Mouse (Mus musculus): Measurements from ENCODE around the gene Itfg1. TPM values are rescaled to one million over a fixed set of nuclear protein-coding genes. Genes with fewer than 3 reads are reported as not detected.
"Not testable (repeated sequence)": the region's sequence is repeated elsewhere in the genome, so short reads cannot be mapped to it uniquely, and the experiment has no call there.

Gene Itfg1
- polyA plus RNA-seq, 2 experiments, result 38.8 to 77.0 TPM

GRCm38 (mm10) chr8:85862381-85862780 lies 21.7 kb upstream of the Itfg1 start:
- ATAC-seq (ENCODE audit: low FRiP score, low read depth), result no peak
- no peak for DNase-seq (ENCODE audit: low spot score)
- WGBS, result 84% methylated on average over 1 of the region's 1 CpGs

GRCm38 (mm10) chr8:85860612-85861011 lies 19.9 kb upstream of the Itfg1 start:
- H3K4me1 ChIP-seq (ENCODE audit: control insufficient read depth, insufficient read depth, low read length), result no peaks in the 10 kb centered on the region
- H3K27me3 ChIP-seq (ENCODE audit: control insufficient read depth, insufficient read depth, low read length), result no peaks in the 10 kb centered on the region
- no peak overlapping the region for H3K9ac ChIP-seq (ENCODE audit: low read depth, low read length, severe bottlenecking)
- H3K36me3 ChIP-seq (ENCODE audit: control insufficient read depth, insufficient read depth, low read length), result no peaks in the 10 kb centered on the region
- no peak overlapping the region for H3K4me2 ChIP-seq (replicated peaks; ENCODE audit: low read depth, low read length, severe bottlenecking)
- H3K27ac ChIP-seq (replicated peaks; ENCODE audit: low read depth, low read length), result no peak overlapping the region
- no peaks in the 10 kb centered on the region for H3K9me3 ChIP-seq (ENCODE audit: control insufficient read depth, low read length)
- no peak for DNase-seq (ENCODE audit: low spot score)
- TF ChIP-seq POLR2A (IDR thresholded peaks at IDR 0.05; ENCODE audit: borderline replicate concordance, extremely low read depth, insufficient read depth, insufficient read length), result no peak
- no peak for ATAC-seq (ENCODE audit: low FRiP score, low read depth)
- no peak overlapping the region for H3K4me3 ChIP-seq (replicated peaks; ENCODE audit: low read length)
- WGBS, result 63% methylated on average over 5 of the region's 5 CpGs

More at GRCm38 (mm10) chr8:85862381-85862780, 21.7 kb upstream of the Itfg1 start:
- Histone ChIP-seq H3K36me3 (ENCODE audit: control insufficient read depth, insufficient read depth, low read length) (no peaks in the 10 kb centered on the region), H3K4me1 (ENCODE audit: control insufficient read depth, insufficient read depth, low read length) (no peaks in the 10 kb centered on the region), H3K9ac (ENCODE audit: low read depth, low read length, severe bottlenecking) (no peak overlapping the region), H3K27ac (replicated peaks; ENCODE audit: low read depth, low read length) (no peak overlapping the region), H3K4me2 (replicated peaks; ENCODE audit: low read depth, low read length, severe bottlenecking) (no peak overlapping the region), H3K27me3 (ENCODE audit: control insufficient read depth, insufficient read depth, low read length) (no peaks in the 10 kb centered on the region), H3K9me3 (ENCODE audit: control insufficient read depth, low read length) (no peaks in the 10 kb centered on the region), H3K4me3 (replicated peaks; ENCODE audit: low read length) (no peak overlapping the region)
- TF ChIP-seq POLR2A (IDR thresholded peaks at IDR 0.05; ENCODE audit: borderline replicate concordance, extremely low read depth, insufficient read depth, insufficient read length), result no peak

- 40% methylated on average over 11 of the region's 11 CpGs for WGBS
- H3K4me2 ChIP-seq (replicated peaks; ENCODE audit: low read depth, low read length, severe bottlenecking); H3K27me3 ChIP-seq (ENCODE audit: control insufficient read depth, insufficient read depth, low read length); ATAC-seq (ENCODE audit: low FRiP score, low read depth); H3K9ac ChIP-seq (ENCODE audit: low read depth, low read length, severe bottlenecking); DNase-seq (ENCODE audit: low spot score); H3K36me3 ChIP-seq (ENCODE audit: control insufficient read depth, insufficient read depth, low read length); H3K27ac ChIP-seq (replicated peaks; ENCODE audit: low read depth, low read length); H3K4me3 ChIP-seq (replicated peaks; ENCODE audit: low read length); H3K9me3 ChIP-seq (ENCODE audit: control insufficient read depth, low read length); H3K4me1 ChIP-seq (ENCODE audit: control insufficient read depth, insufficient read depth, low read length): not testable (repeated sequence)
Observed at GRCm38 (mm10) chr8:85857227-85857896, 16.6 kb upstream of the Itfg1 start.

GRCm38 (mm10) chr8:85854220-85855123 lies 13.8 kb upstream of the Itfg1 start:
- Histone ChIP-seq H3K27ac (replicated peaks; ENCODE audit: low read depth, low read length) (no peak overlapping the region), H3K4me3 (replicated peaks; ENCODE audit: low read length) (no peak overlapping the region), H3K27me3 (ENCODE audit: control insufficient read depth, insufficient read depth, low read length) (no peaks in the 10 kb centered on the region), H3K9me3 (ENCODE audit: control insufficient read depth, low read length) (no peaks in the 10 kb centered on the region), H3K36me3 (ENCODE audit: control insufficient read depth, insufficient read depth, low read length) (peaks cover 4% of the 10 kb centered on the region; the same call in 1 of the 2 replicates), H3K4me2 (replicated peaks; ENCODE audit: low read depth, low read length, severe bottlenecking) (no peak overlapping the region), H3K4me1 (ENCODE audit: control insufficient read depth, insufficient read depth, low read length) (no peaks in the 10 kb centered on the region), H3K9ac (ENCODE audit: low read depth, low read length, severe bottlenecking) (no peak overlapping the region)
- 87% methylated on average over 19 of the region's 19 CpGs for WGBS
- ATAC-seq (ENCODE audit: low FRiP score, low read depth), result no peak
- TF ChIP-seq POLR2A (IDR thresholded peaks at IDR 0.05; ENCODE audit: borderline replicate concordance, extremely low read depth, insufficient read depth, insufficient read length), result no peak
- no peak for DNase-seq (ENCODE audit: low spot score)

GRCm38 (mm10) chr8:85845887-85846286 lies 5.2 kb upstream of the Itfg1 start:
- H3K4me2 ChIP-seq (replicated peaks; ENCODE audit: low read depth, low read length, severe bottlenecking), result no peak overlapping the region
- no peaks in the 10 kb centered on the region for H3K27me3 ChIP-seq (ENCODE audit: control insufficient read depth, insufficient read depth, low read length)
- no peak for TF ChIP-seq POLR2A (IDR thresholded peaks at IDR 0.05; ENCODE audit: borderline replicate concordance, extremely low read depth, insufficient read depth, insufficient read length)
- no peak overlapping the region for H3K9ac ChIP-seq (ENCODE audit: low read depth, low read length, severe bottlenecking)
- peaks cover 3% of the 10 kb centered on the region; the same call in 1 of the 2 replicates for H3K36me3 ChIP-seq (ENCODE audit: control insufficient read depth, insufficient read depth, low read length)
- H3K9me3 ChIP-seq (ENCODE audit: control insufficient read depth, low read length), result peaks cover 2% of the 10 kb centered on the region; the same call in 1 of the 2 replicates
- DNase-seq (ENCODE audit: low spot score) (no peak), ATAC-seq (ENCODE audit: low FRiP score, low read depth) (no peak)
- no peak overlapping the region for H3K27ac ChIP-seq (replicated peaks; ENCODE audit: low read depth, low read length)
- no peak overlapping the region for H3K4me3 ChIP-seq (replicated peaks; ENCODE audit: low read length)
- peaks cover 4% of the 10 kb centered on the region; the same call in 1 of the 2 replicates for H3K4me1 ChIP-seq (ENCODE audit: control insufficient read depth, insufficient read depth, low read length)
